Mouse (Mus musculus) heart, adult 2 months (tissue): ENCODE data around the gene Trim65.

Source experiments
- CTCF ChIP-seq: fragments of 200-600 bp; IDR thresholded peaks from 2 replicates; pipeline ENCODE4 v1.8.1; 2022; ENCODE audit warnings: antibody characterized with exemption, mild to moderate bottlenecking, moderate library complexity
- EP300 ChIP-seq: fragments of 200-500 bp; IDR thresholded peaks from 2 replicates; pipeline ENCODE4 v1.6.1; 2011; ENCODE audit warnings: low read depth, low read length, control low read depth; ENCODE audit not compliant: insufficient read depth
- POLR2A ChIP-seq: fragments of 200-500 bp; IDR thresholded peaks from 2 replicates; pipeline ENCODE4 v1.6.1; 2011; ENCODE audit warnings: mild to moderate bottlenecking, low read depth, low read length, control low read depth; ENCODE audit not compliant: insufficient read depth

- no peak for TF ChIP-seq EP300
- TF ChIP-seq CTCF = no peak
- TF ChIP-seq POLR2A = no peak
These were observed 54.1 kb downstream of the Trim65 start for GRCm38 (mm10) chr11:116076836-116077235.
